Mouse (Mus musculus): Measurements from ENCODE around the gene Wfdc3. TPM values are rescaled to one million over a fixed set of nuclear protein-coding genes. Genes with fewer than 3 reads are reported as not detected.

Gene Wfdc3
- total RNA-seq, 4 experiments from 2014 or later: 0.31 to 0.71 (median 0.49) TPM

DNA sequence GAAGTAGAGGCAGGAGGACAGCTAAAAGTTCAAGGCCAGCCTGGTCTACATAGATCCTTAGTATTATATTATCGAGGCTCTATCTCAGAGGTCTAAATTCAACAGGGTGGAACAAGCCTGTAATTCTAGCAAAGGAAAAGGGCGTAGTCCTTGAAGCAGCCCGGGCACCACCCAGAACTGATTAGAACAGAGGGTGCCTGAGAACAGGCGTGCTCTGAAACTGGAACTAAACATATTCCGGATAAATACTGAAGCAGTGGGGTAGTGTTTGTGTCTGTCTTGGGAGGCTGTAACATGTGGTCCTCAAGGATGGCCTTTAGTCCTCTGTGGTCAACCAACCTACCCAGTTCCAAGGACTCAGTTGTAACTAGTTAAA, 28.2 kb upstream of the Wfdc3 start:
- no peak for DNase-seq

GRCm38 (mm10) chr2:164773229-164773988, 27.7 kb upstream of the Wfdc3 start:
- DNase-seq: no peak

- no peak for DNase-seq
Measured at GRCm38 (mm10) chr2:164771123-164771522, 25.4 kb upstream of the Wfdc3 start.

- no peak for DNase-seq
Measured at GRCm38 (mm10) chr2:164770279-164770678, 24.5 kb upstream of the Wfdc3 start.

DNA sequence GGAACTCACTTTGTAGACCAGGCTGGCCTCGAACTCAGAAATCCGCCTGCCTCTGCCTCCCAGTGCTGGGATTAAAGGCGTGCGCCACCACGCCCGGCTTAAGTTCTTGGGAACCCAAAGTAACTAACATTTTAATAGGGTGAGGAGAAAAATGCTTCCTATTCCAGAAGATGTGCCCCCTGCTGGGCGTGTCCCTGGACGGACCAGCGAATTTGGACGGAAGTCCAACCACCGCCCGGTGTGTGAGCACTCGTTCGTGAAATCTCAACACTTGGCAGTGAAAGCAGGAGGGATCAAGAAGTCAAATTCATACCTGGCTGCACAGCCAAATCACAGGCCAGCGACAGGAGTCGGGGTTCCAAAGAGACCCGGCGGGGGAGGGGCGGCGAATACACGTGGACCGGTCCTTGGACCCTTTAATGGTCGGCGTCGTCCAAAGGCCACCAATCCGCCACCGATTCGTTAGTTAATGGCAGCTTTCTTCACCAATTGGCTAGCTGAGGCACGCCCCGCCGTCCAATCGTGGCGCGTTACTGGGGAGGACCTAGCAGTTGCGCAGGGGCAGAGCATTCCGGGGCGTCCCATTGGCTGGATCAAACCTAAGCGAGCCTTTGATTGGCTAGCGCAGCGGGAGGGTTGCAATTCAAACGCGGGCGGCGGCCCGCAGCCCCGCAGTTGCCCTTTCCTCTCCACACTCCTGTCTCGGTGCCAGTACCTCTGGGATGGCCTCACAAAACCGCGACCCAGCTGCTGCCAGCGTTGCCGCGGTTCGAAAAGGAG, 23.7 kb upstream of the Wfdc3 start, which contains the start of gene Ube2c:
Ube2c (plus strand) TSS at position 641 of the 780 bp plus-strand sequence.
- peak; percentile 98 for DNase-seq

DNA sequence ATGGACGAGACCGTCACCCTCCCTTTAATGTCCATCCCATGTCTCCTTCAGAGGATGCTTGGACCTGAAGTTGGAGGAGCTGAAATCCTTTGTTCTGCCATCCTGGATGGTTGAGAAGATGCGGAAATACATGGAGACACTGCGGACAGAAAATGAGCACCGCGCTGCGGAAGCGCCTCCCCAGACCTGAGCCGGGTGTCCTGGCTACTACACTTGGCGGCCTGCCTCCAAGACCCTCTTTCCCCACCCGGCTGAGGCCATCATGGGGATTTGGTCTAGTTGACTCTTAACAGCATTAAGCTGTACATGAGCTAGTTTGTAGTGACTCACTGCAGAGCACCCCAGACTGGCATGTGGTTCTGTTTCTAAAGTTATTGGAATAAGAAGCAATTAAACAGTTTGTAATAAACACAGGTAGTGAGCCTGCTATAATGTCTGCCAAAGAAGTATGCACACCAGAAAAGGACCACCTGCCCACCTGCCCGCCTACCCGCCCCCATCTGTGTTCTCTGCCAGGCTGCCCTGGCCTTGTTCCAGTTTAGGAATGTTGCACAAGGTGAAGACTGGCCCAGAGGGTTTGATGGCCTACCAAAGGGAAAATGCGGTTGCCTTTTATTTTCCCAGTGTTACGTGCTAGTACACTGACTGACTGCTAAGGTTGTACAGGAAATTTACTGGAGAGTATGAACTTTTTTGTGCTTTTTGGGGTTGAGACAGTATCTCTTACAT, 22.2 kb upstream of the Wfdc3 start:
- DNase-seq: no peak

DNA sequence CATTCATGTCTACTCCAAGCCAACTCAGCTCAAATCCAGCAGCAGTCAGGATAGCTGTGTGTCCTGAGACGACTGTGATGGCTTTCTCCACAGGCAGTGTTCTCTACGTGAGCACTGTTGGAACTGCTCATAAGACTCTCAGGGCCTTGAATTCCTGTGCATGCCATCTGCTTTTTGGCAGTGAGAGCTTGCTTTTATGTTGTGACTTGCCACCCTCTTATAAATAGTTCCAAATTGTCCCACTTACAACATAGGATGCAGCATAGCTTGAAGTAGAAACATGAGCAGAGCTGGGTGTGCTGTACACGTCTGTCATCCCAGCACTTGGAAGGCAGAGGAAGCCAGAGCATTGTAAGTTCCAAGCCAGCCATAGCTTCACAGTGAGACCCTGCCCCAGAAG, 20.1 kb upstream of the Wfdc3 start:
- DNase-seq: no peak

GRCm38 (mm10) chr2:164762593-164762992, 16.9 kb upstream of the Wfdc3 start:
- no peak for DNase-seq

- no peak for DNase-seq
Measured at GRCm38 (mm10) chr2:164761971-164762370, 16.2 kb upstream of the Wfdc3 start.

DNA sequence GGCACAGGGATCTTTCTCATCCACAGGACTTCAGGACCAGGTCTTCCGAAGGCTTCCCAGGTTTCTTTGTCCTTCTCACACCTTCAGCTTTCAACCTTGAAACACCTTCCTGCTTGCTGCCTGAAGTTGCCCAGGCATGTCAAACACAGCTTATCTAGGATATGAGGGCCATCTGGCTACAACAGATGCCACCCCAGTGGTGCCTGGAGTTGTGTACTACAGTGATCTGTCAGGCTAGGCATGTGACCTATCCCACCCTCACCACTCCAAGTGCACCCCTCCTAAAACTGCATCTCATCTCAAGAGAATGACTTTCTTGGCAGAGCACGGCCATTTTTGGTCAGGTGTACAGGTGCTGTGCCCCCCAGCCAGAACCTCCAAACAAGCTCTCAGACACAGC, 15.8 kb upstream of the Wfdc3 start:
- DNase-seq: no peak

GRCm38 (mm10) chr2:164760059-164760833, 14.5 kb upstream of the Wfdc3 start:
- no peak for DNase-seq

DNA sequence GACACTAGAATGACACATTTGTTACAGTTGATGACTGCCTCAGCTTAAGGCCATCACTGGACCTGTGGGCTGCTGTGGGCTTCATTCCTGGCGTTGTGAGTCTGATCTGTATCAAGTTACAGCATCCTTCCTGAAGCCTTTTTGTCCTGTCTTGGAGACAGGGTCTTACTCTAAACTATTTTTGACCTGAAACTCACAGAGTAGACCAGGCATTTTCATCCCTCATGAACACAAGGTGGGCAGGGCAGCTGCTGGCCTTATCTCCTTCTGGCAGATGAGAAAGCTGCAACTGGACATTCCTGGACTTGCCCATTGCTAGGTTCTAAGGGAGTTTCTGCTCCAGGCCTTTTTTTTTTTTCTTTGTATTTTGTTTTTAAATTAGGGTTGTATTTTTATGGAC, 13.0 kb upstream of the Wfdc3 start:
- DNase-seq: no peak

- DNase-seq: no peak
Measured at GRCm38 (mm10) chr2:164757841-164758240, 12.1 kb upstream of the Wfdc3 start.

GRCm38 (mm10) chr2:164754800-164755199, 9.1 kb upstream of the Wfdc3 start:
- no peak for DNase-seq

DNA sequence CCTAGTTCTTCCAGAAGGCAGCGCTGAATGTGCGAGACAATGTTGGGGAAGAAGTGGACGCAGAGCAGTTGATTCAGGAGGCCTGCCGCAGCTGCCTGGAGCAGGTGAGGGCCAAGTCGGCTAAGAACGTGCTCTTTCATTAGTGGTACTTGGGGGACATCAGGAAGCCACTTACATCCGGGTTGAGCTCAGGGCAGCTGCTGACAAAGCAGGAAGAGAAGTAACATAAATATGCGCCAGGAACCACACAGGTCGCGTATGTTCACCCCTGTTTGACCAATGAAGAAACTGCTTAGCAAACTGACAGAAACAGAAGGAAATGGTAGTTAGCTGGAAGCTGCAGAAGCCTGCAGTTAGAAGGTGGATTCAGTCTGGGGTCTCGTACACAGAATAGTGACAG, 8.4 kb upstream of the Wfdc3 start:
- DNase-seq: no peak

DNA sequence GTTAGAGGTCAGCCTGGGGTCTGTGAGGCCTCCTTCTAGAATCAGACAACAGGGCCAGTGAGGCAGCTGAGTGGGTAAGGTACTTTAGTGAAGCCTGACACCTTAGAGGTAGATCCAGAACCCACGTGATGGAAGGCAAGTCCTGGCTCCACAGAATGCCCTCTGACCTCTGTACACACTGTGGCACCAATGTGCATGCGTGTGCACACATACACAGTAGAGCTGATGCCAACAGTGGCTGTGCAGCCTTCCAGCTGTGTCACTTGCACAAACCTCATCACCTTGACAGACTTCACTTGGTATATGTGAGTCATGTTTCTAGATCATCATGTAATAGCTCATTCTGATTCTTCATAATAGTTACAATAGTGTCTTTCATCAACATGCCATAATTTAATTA, 6.7 kb upstream of the Wfdc3 start:
- DNase-seq: no peak

- DNase-seq: no peak
Measured at GRCm38 (mm10) chr2:164748991-164749390, 3.3 kb upstream of the Wfdc3 start.

DNA sequence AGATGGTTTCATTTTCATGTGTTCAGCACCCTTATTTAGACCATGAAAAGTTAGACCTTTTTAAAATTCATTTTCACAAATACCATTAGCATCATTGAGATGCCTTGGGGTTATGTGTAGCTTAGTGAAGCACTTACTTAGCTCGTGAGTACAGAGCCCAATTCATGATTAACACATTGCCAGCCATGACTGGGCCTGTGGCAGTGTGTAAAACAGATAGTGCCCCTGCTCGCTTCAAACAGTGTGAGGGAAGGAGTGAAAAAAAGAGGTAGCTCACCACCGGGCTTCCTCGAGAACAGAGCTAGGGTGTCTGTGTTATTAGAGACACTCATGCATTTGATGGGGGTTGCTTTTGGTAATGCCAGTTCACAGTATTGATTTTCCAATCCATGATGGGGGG, 2.5 kb upstream of the Wfdc3 start:
- DNase-seq: no peak

DNA sequence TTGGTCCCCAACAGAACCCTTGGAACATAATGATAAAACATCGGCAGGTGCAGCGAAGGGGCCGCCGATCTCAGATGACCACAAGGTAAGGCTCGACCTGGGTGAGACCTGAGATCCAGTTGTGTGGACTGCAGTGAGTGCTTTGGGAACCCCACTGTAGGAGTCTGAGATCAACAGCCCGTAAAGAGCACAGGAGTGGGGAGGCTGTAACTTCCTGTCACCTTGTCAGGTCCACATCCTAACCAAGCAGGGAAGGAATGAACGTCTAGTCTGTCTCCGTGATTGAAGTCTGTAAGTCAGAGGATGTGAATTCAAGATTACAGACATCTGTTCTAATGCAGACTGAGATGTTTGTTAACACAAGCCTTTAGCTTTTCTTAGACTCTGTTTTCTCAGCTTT, 962 bp upstream of the Wfdc3 start:
- no peak for DNase-seq

GRCm38 (mm10) chr2:164744987-164745386, 744 bp downstream of the Wfdc3 start:
- DNase-seq: no peak

DNA sequence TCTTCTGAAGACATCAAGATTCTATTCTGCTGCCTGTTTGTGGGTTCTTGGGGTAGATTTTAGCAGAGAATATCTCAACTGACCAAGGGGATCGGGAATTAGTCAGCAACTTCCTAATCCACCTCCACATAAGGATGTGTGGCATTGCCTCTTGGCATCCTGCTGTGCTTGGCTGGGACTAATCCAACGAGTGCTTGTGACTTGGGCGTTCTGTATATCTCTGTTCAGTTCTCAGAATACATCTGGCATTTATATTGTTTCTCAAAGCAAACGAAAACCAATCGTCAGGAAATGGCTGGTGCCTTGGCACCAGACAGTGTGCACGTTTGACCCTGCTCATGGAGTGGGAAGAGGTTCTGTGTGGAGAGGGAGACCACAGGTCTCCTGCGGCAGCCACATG, 5.9 kb downstream of the Wfdc3 start:
- no peak for DNase-seq

DNA sequence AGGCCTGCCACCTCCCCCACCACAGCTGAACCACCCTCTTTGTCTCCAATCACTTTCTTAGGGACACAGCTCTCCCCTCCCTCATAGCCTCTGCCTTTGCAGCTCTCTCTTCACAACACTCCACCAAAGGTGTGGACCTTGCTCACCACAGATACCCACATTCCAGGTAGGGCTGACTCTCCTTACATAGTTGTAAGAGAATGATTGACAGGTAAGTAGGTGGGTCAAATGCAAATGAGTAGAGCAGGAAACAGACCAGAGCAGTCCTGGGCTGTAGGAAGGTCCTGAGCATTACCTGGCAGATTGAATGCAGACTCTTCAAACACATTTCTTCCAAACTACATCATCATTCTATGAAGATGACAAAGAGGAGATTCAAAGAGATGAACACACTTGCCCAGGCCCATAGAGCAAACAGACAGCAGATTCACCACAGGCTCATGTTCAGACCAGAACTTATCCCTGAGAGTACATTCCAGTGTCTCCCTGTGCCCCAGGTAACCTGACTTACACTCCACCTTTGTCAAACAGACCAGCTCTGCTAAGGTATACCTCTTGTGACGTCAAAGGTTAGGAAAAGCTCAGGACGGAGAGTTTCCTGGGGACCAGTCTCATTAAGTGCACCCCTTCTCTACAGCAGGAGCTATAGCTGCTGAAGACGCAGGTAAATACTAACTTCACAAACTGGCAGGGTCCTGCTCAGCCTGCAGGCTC, 8.2 kb downstream of the Wfdc3 start:
- DNase-seq: no peak
